Mouse (Mus musculus): ENCODE results near the gene Rictor. TPM values are rescaled to one million over a fixed set of nuclear protein-coding genes. Genes with fewer than 3 reads are reported as not detected.

The Rictor gene
- polyA plus RNA-seq (2012; ENCODE audit: insufficient read depth, insufficient read length, low replicate concordance, missing spikeins), result not detected in 2 replicates

- Histone ChIP-seq H3K4me3 (ENCODE audit: insufficient read depth, low read depth, low read length) (peak within 1 kb of the TSS; percentile 98), H3K4me1 (ENCODE audit: control insufficient read depth, insufficient read depth, low read length) (0 out of 2 replicates have a peak, but pooled peaks cover 2% of the 10 kb centered on the region), H3K27ac (ENCODE audit: insufficient read depth, low read depth, low read length) (0 out of 2 replicates have a peak within 1 kb of the TSS, but pooled peaks have one; percentile 33)
- TF ChIP-seq CTCF (IDR thresholded peaks at IDR 0.05; ENCODE audit: insufficient read depth, low read depth, low read length) (no peak), POLR2A (IDR thresholded peaks at IDR 0.05; ENCODE audit: insufficient read depth, low read depth, low read length) (peak; percentile 37; the same call in 1 of the 2 replicates)
- under 1% methylated on average over 74 of the region's 82 CpGs for WGBS
These were observed at the start of gene Rictor for GRCm38 (mm10) chr15:6707936-6708525. Gene Rictor (plus strand): TSS chr15:6708379.

GRCm38 (mm10) chr15:6661951-6662350, 46.2 kb upstream of the Rictor start:
- TF ChIP-seq CTCF (IDR thresholded peaks at IDR 0.05; ENCODE audit: insufficient read depth, low read depth, low read length), result no peak
- TF ChIP-seq POLR2A (IDR thresholded peaks at IDR 0.05; ENCODE audit: insufficient read depth, low read depth, low read length), result no peak
- 50% methylated on average over 3 of the region's 3 CpGs for WGBS
- H3K4me1 ChIP-seq (ENCODE audit: control insufficient read depth, insufficient read depth, low read length), result no peaks in the 10 kb centered on the region

GRCm38 (mm10) chr15:6663991-6664390, 44.2 kb upstream of the Rictor start:
- 56% methylated on average over 7 of the region's 7 CpGs for WGBS
- Histone ChIP-seq H3K4me3 (ENCODE audit: insufficient read depth, low read depth, low read length) (no peak overlapping the region), H3K27ac (ENCODE audit: insufficient read depth, low read depth, low read length) (no peak overlapping the region), H3K4me1 (ENCODE audit: control insufficient read depth, insufficient read depth, low read length) (no peaks in the 10 kb centered on the region)
- TF ChIP-seq POLR2A (IDR thresholded peaks at IDR 0.05; ENCODE audit: insufficient read depth, low read depth, low read length), result no peak
- no peak for TF ChIP-seq CTCF (IDR thresholded peaks at IDR 0.05; ENCODE audit: insufficient read depth, low read depth, low read length)

More at GRCm38 (mm10) chr15:6661951-6662350, 46.2 kb upstream of the Rictor start:
- Histone ChIP-seq H3K27ac (ENCODE audit: insufficient read depth, low read depth, low read length) (no peak overlapping the region), H3K4me3 (ENCODE audit: insufficient read depth, low read depth, low read length) (no peak overlapping the region)

GRCm38 (mm10) chr15:6666072-6666471, 42.1 kb upstream of the Rictor start:
- no peak overlapping the region for H3K27ac ChIP-seq (ENCODE audit: insufficient read depth, low read depth, low read length)
- H3K4me3 ChIP-seq (ENCODE audit: insufficient read depth, low read depth, low read length), result no peak overlapping the region
- WGBS, result 62% methylated on average over 5 of the region's 5 CpGs
- no peaks in the 10 kb centered on the region for H3K4me1 ChIP-seq (ENCODE audit: control insufficient read depth, insufficient read depth, low read length)
- TF ChIP-seq POLR2A (IDR thresholded peaks at IDR 0.05; ENCODE audit: insufficient read depth, low read depth, low read length) (no peak), CTCF (IDR thresholded peaks at IDR 0.05; ENCODE audit: insufficient read depth, low read depth, low read length) (no peak)

GRCm38 (mm10) chr15:6668793-6669437, 39.3 kb upstream of the Rictor start:
- 70% methylated on average over 14 of the region's 14 CpGs for WGBS
- no peak overlapping the region for H3K4me3 ChIP-seq (ENCODE audit: insufficient read depth, low read depth, low read length)
- no peak for TF ChIP-seq POLR2A (IDR thresholded peaks at IDR 0.05; ENCODE audit: insufficient read depth, low read depth, low read length)
- TF ChIP-seq CTCF (IDR thresholded peaks at IDR 0.05; ENCODE audit: insufficient read depth, low read depth, low read length), result no peak
- no peaks in the 10 kb centered on the region for H3K4me1 ChIP-seq (ENCODE audit: control insufficient read depth, insufficient read depth, low read length)
- H3K27ac ChIP-seq (ENCODE audit: insufficient read depth, low read depth, low read length), result no peak overlapping the region

GRCm38 (mm10) chr15:6678479-6678878, 29.7 kb upstream of the Rictor start:
- TF ChIP-seq POLR2A (IDR thresholded peaks at IDR 0.05; ENCODE audit: insufficient read depth, low read depth, low read length), result no peak
- TF ChIP-seq CTCF (IDR thresholded peaks at IDR 0.05; ENCODE audit: insufficient read depth, low read depth, low read length), result no peak
- H3K4me3 ChIP-seq (ENCODE audit: insufficient read depth, low read depth, low read length), result no peak overlapping the region
- H3K27ac ChIP-seq (ENCODE audit: insufficient read depth, low read depth, low read length), result no peak overlapping the region
- 77% methylated on average over 2 of the region's 2 CpGs for WGBS
- H3K4me1 ChIP-seq (ENCODE audit: control insufficient read depth, insufficient read depth, low read length), result no peaks in the 10 kb centered on the region

- H3K4me3 ChIP-seq (ENCODE audit: insufficient read depth, low read depth, low read length), result no peak overlapping the region
- WGBS, result 80% methylated on average over 2 of the region's 2 CpGs
- TF ChIP-seq CTCF (IDR thresholded peaks at IDR 0.05; ENCODE audit: insufficient read depth, low read depth, low read length) (no peak), POLR2A (IDR thresholded peaks at IDR 0.05; ENCODE audit: insufficient read depth, low read depth, low read length) (no peak)
- no peaks in the 10 kb centered on the region for H3K4me1 ChIP-seq (ENCODE audit: control insufficient read depth, insufficient read depth, low read length)
- no peak overlapping the region for H3K27ac ChIP-seq (ENCODE audit: insufficient read depth, low read depth, low read length)
These were observed 6.0 kb upstream of the Rictor start for GRCm38 (mm10) chr15:6702164-6702563.

- WGBS, result 84% methylated on average over 7 of the region's 7 CpGs
- Histone ChIP-seq H3K27ac (ENCODE audit: insufficient read depth, low read depth, low read length) (no peak overlapping the region), H3K4me1 (ENCODE audit: control insufficient read depth, insufficient read depth, low read length) (no peaks in the 10 kb centered on the region), H3K4me3 (ENCODE audit: insufficient read depth, low read depth, low read length) (no peak overlapping the region)
- TF ChIP-seq CTCF (IDR thresholded peaks at IDR 0.05; ENCODE audit: insufficient read depth, low read depth, low read length), result no peak
- TF ChIP-seq POLR2A (IDR thresholded peaks at IDR 0.05; ENCODE audit: insufficient read depth, low read depth, low read length), result no peak
These were observed 2.8 kb upstream of the Rictor start for GRCm38 (mm10) chr15:6705351-6705901.

- Histone ChIP-seq H3K4me3 (ENCODE audit: insufficient read depth, low read depth, low read length) (peak overlapping the region; percentile 98), H3K27ac (ENCODE audit: insufficient read depth, low read depth, low read length) (no peak overlapping the region), H3K4me1 (ENCODE audit: control insufficient read depth, insufficient read depth, low read length) (0 out of 2 replicates have a peak, but pooled peaks cover under 1% of the 10 kb centered on the region)
- TF ChIP-seq POLR2A (IDR thresholded peaks at IDR 0.05; ENCODE audit: insufficient read depth, low read depth, low read length) (no peak), CTCF (IDR thresholded peaks at IDR 0.05; ENCODE audit: insufficient read depth, low read depth, low read length) (no peak)
- under 1% methylated on average over 43 of the region's 43 CpGs for WGBS
These were observed 636 bp upstream of the Rictor start for GRCm38 (mm10) chr15:6707551-6707935.

Measured in olfactory bulb, adult 2 months (tissue).